Mouse (Mus musculus) midbrain, embryonic 11.5 days (tissue): ENCODE data around the gene Lmod2. TPM values are rescaled to one million over a fixed set of nuclear protein-coding genes. Genes with fewer than 3 reads are reported as not detected.

ENCODE experiments used
- ATAC-seq: fragments of 200-750 bp; cut with Nextera tagmentation; 2 replicates; pipeline ENCODE4 v1.8.0; 2017; ENCODE audit warnings: moderate TSS enrichment, moderate library complexity; ENCODE audit not compliant: low FRiP score
- DNase-seq: peaks from one replicate; pipeline ENCODE4 v3.0.0; 2015; ENCODE audit warnings: low spot score; ENCODE audit errors: missing footprints
- H3K27ac ChIP-seq: fragments of 300-500 bp; sonication (generic); 2 replicates; pipeline ENCODE4 v1.5.1; 2014; ENCODE audit warnings: low read depth, low read length
- H3K27me3 ChIP-seq: fragments of 300-500 bp; sonication (generic); 2 replicates; pipeline ENCODE4 v1.6.1; 2014; ENCODE audit warnings: mild to moderate bottlenecking, low read length, moderate library complexity, mixed read lengths; ENCODE audit not compliant: control insufficient read depth, insufficient read depth
- H3K36me3 ChIP-seq: fragments of 300-500 bp; sonication (generic); 2 replicates; pipeline ENCODE4 v1.6.1; 2014; ENCODE audit warnings: mild to moderate bottlenecking, low read length, moderate library complexity, mixed read lengths; ENCODE audit not compliant: control insufficient read depth, insufficient read depth
- H3K4me1 ChIP-seq: fragments of 300-500 bp; sonication (generic); 2 replicates; pipeline ENCODE4 v1.6.1; 2014; ENCODE audit warnings: low read length; ENCODE audit not compliant: control insufficient read depth, insufficient read depth
- H3K4me2 ChIP-seq: fragments of 300-500 bp; sonication (generic); 2 replicates; pipeline ENCODE4 v1.6.1; 2014; ENCODE audit warnings: mild to moderate bottlenecking, moderate library complexity
- H3K4me3 ChIP-seq: fragments of 300-500 bp; sonication (generic); 2 replicates; pipeline ENCODE4 v1.5.1; 2014; ENCODE audit warnings: low read depth, low read length
- H3K9ac ChIP-seq: fragments of 300-500 bp; sonication (generic); 2 replicates; pipeline ENCODE4 v1.6.1; 2014; ENCODE audit warnings: low read length
- H3K9me3 ChIP-seq: fragments of 300-500 bp; sonication (generic); 2 replicates; pipeline ENCODE4 v1.6.1; 2016; ENCODE audit warnings: low read length; ENCODE audit not compliant: control insufficient read depth
- WGBS: fragments of 180-500 bp; shearing (Covaris S2); extraction: QIAGEN DNeasy Blood & Tissue Kit; methylation state at CpG from one replicate; pipeline ENCODE4 v1.1.7; 2014; 5-methylcytosine and 5-hydroxymethylcytosine counted together
- polyA plus RNA-seq: library from polyadenylated mRNA; unstranded; fragments of >200 nt; fragmentation: Nextera tagmentation; extraction: Ambion mirVana; gene quantifications from 2 replicates; pipeline ENCODE4 v1.2.1, GENCODE M21; 2014

Lmod2 gene
- polyA plus RNA-seq, 1 experiment from 2014 or later: not detected

- Histone ChIP-seq H3K4me3 (no peak overlapping the region), H3K27me3 (no peaks in the 10 kb centered on the region), H3K4me2 (no peak overlapping the region), H3K9ac (no peak overlapping the region), H3K9me3 (no peaks in the 10 kb centered on the region), H3K27ac (no peak overlapping the region), H3K4me1 (no peaks in the 10 kb centered on the region), H3K36me3 (no peaks in the 10 kb centered on the region)
- no peak for DNase-seq
- no peak for ATAC-seq
- 77% methylated on average over 11 of the region's 11 CpGs for WGBS
These were observed 27.3 kb upstream of the Lmod2 start for GRCm38 (mm10) chr6:24570278-24570677.

GRCm38 (mm10) chr6:24571126-24571525 lies 26.4 kb upstream of the Lmod2 start:
- Histone ChIP-seq H3K4me3 (no peak overlapping the region), H3K9ac (no peak overlapping the region), H3K36me3 (no peaks in the 10 kb centered on the region), H3K27ac (no peak overlapping the region), H3K4me1 (no peaks in the 10 kb centered on the region), H3K4me2 (no peak overlapping the region), H3K9me3 (no peaks in the 10 kb centered on the region), H3K27me3 (no peaks in the 10 kb centered on the region)
- DNase-seq: no peak
- no peak for ATAC-seq
- WGBS: 80% methylated on average over 6 of the region's 6 CpGs

GRCm38 (mm10) chr6:24572431-24572830 lies 25.1 kb upstream of the Lmod2 start:
- WGBS: 92% methylated on average over 14 of the region's 14 CpGs
- no peak overlapping the region for H3K4me3 ChIP-seq
- H3K9me3 ChIP-seq: no peaks in the 10 kb centered on the region
- no peak overlapping the region for H3K4me2 ChIP-seq
- no peak overlapping the region for H3K27ac ChIP-seq
- H3K36me3 ChIP-seq: no peaks in the 10 kb centered on the region
- H3K4me1 ChIP-seq: no peaks in the 10 kb centered on the region
- ATAC-seq (no peak), DNase-seq (no peak)
- H3K27me3 ChIP-seq: no peaks in the 10 kb centered on the region
- no peak overlapping the region for H3K9ac ChIP-seq

- H3K27ac ChIP-seq: no peak overlapping the region
- ATAC-seq: no peak
These were observed 24.2 kb upstream of the Lmod2 start for GRCm38 (mm10) chr6:24573319-24573718.

GRCm38 (mm10) chr6:24583456-24583855 lies 14.1 kb upstream of the Lmod2 start:
- Histone ChIP-seq H3K4me3 (no peak overlapping the region), H3K27me3 (no peaks in the 10 kb centered on the region), H3K36me3 (no peaks in the 10 kb centered on the region), H3K9me3 (no peaks in the 10 kb centered on the region), H3K4me1 (no peaks in the 10 kb centered on the region), H3K9ac (no peak overlapping the region), H3K4me2 (no peak overlapping the region), H3K27ac (no peak overlapping the region)
- 79% methylated on average over 3 of the region's 3 CpGs for WGBS
- DNase-seq (peak; percentile 47), ATAC-seq (no peak)

More at GRCm38 (mm10) chr6:24573319-24573718, 24.2 kb upstream of the Lmod2 start:
- no peaks in the 10 kb centered on the region for H3K9me3 ChIP-seq
- no peak for DNase-seq
- H3K4me3 ChIP-seq: no peak overlapping the region
- no peaks in the 10 kb centered on the region for H3K4me1 ChIP-seq
- no peaks in the 10 kb centered on the region for H3K27me3 ChIP-seq
- no peak overlapping the region for H3K4me2 ChIP-seq
- H3K9ac ChIP-seq: no peak overlapping the region
- H3K36me3 ChIP-seq: no peaks in the 10 kb centered on the region

GRCm38 (mm10) chr6:24585431-24586310 lies 11.9 kb upstream of the Lmod2 start:
- WGBS: 67% methylated on average over 10 of the region's 10 CpGs
- H3K27ac ChIP-seq: no peak overlapping the region
- no peak overlapping the region for H3K4me3 ChIP-seq
- DNase-seq (peak; percentile 75), ATAC-seq (no peak)
- H3K36me3 ChIP-seq: no peaks in the 10 kb centered on the region
- H3K4me1 ChIP-seq: no peaks in the 10 kb centered on the region
- no peak overlapping the region for H3K9ac ChIP-seq
- H3K27me3 ChIP-seq: no peaks in the 10 kb centered on the region
- H3K9me3 ChIP-seq: no peaks in the 10 kb centered on the region
- no peak overlapping the region for H3K4me2 ChIP-seq

- H3K36me3 ChIP-seq: no peaks in the 10 kb centered on the region
- peak; percentile 75 for DNase-seq
- H3K4me2 ChIP-seq: no peak overlapping the region
- 46% methylated on average over 3 of the region's 3 CpGs for WGBS
- H3K4me1 ChIP-seq: no peaks in the 10 kb centered on the region
- no peaks in the 10 kb centered on the region for H3K9me3 ChIP-seq
- ATAC-seq: no peak
- H3K9ac ChIP-seq: no peak overlapping the region
- no peak overlapping the region for H3K27ac ChIP-seq
- no peak overlapping the region for H3K4me3 ChIP-seq
- H3K27me3 ChIP-seq: no peaks in the 10 kb centered on the region
These were observed 10.7 kb upstream of the Lmod2 start for GRCm38 (mm10) chr6:24586885-24587284.

GRCm38 (mm10) chr6:24590282-24590681 lies 7.3 kb upstream of the Lmod2 start:
- DNase-seq: peak; percentile 69
- H3K4me3 ChIP-seq: no peak overlapping the region
- 87% methylated on average over 5 of the region's 5 CpGs for WGBS
- H3K4me1 ChIP-seq: no peaks in the 10 kb centered on the region
- no peaks in the 10 kb centered on the region for H3K9me3 ChIP-seq
- no peak overlapping the region for H3K27ac ChIP-seq
- H3K4me2 ChIP-seq: no peak overlapping the region
- no peaks in the 10 kb centered on the region for H3K27me3 ChIP-seq
- ATAC-seq: no peak
- H3K36me3 ChIP-seq: no peaks in the 10 kb centered on the region
- H3K9ac ChIP-seq: no peak overlapping the region

- peak; percentile 74 for DNase-seq
- 53% methylated on average over 10 of the region's 10 CpGs for WGBS
- Histone ChIP-seq H3K9ac (no peak overlapping the region), H3K27me3 (no peaks in the 10 kb centered on the region), H3K4me3 (no peak overlapping the region), H3K36me3 (no peaks in the 10 kb centered on the region), H3K4me2 (no peak overlapping the region), H3K4me1 (no peaks in the 10 kb centered on the region), H3K27ac (no peak overlapping the region), H3K9me3 (no peaks in the 10 kb centered on the region)
- no peak for ATAC-seq
These were observed 5.9 kb upstream of the Lmod2 start for GRCm38 (mm10) chr6:24591525-24592218.
